Mouse (Mus musculus) layer of hippocampus, postnatal 25 days (tissue): Measurements from ENCODE around the gene Slc35b1. TPM values are rescaled to one million over a fixed set of nuclear protein-coding genes. Genes with fewer than 3 reads are reported as not detected.

Experiments used
- DNase-seq, 2 experiments: peaks; one replicate each; pipeline ENCODE4 v3.0.0; 2022; ENCODE audit warnings: mixed read lengths in 2 of 2, low spot score in 1 of 2; ENCODE audit errors: extremely low spot score in 1 of 2
- total RNA-seq, 2 experiments: library from RNA; stranded (reverse); gene quantifications; 2 replicates each; pipeline ENCODE4 v1.2.3; 2021

The Slc35b1 gene
- total RNA-seq, 2 experiments from 2014 or later = 69.7 to 69.9 TPM

DNA sequence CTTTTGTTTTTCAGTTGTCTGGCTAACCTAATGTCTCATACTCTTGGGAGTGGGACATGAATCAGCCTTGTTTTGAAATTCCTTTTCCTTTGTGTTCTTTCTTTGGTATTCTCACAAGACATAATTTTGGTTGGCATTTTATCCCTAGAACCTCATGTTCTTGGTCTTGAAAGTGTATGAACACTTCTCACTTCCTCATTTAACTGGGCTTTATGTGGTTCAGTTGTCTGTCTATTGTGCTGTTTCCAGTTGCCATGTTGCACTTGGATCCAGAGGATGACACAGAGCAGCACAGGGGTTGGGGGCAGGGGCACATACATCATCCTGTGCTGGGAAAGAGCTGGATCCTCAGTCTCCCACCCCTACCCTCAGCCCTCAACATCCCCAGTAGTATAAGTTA, 31.4 kb downstream of the Slc35b1 start:
- DNase-seq = no peak

DNA sequence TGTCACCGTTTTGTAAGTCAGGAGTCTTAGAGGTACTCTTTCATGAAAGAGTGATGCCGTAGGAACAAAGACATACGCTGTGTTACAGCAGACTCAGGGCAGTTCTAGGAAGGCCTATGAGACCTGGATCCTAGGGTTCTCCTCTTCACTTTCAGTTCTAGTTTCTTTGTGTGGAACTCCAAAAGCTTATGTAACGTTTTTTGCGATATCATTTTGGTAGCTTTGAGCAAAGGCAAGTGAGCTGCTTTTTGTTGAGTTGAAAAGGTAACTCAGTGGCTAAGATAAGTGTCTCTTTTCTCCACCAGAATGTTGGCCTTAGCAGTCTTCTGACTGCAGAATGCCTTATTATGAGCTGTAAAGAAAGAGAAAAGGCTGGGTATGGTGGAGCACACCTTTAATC, 32.8 kb downstream of the Slc35b1 start:
- no peak for DNase-seq

DNA sequence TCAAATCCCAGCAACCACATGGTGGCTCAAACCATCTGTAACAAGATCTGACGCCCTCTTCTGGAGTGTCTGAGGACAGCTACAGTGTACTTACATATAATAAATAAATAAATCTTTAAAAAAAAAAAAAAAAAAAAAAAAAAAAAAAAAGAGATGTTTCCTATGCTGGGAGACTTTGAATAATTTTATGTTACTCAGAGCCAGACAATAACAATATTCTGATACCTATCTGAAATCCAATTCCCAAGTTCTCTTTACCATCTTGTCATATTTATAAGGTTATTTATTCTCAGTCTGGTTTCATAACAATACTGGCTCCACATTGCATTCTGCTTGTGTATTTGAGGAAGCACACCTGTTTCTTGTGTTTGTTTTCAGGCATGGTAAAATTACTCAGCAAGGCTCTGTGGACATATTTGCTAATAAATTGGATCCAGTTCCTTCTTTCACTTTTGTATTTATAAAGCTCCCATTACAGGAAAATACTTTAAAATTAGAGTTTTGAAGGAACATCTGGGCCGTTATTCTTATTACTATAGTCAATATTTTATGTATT, 36.5 kb downstream of the Slc35b1 start:
- DNase-seq = no peak

DNA sequence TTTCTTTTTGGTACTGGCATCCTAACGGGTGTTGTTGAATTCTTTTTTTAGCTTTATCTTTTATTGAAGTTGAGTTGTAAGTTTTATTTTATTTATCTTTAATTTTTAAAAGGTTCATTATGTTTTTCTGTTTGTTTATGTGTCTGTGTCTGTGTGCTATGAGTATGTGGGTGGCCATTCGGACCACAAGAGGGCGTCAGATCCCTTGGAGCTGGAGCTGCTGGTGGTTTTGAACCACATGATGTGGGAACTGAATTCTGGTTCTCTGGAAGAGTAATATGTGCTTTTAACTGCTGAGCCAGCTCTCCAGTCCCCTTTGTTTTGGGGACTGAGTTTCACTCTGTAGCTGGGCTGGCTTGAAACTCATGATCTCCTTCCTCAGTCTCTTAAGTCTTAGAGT, 39.0 kb downstream of the Slc35b1 start:
- no peak for DNase-seq

DNA sequence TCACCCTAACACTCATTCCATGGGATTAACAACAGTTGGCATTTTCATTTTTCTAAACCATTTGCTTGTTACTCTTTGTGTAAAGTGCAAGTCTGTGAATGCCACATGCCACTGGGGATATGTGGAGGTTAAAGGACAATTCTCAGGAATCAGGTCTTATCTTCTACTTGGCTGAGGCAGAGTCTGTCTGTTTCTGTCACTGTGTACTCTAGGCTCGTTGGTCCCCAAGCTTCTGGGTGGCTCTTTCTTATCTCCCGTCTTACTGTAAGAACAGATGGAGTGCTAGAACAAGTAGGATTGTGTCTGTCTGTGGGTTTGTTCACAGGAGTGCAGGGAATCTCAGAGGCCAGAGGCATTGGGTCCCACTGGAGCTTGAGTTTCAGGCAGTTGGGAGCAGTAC, 46.9 kb downstream of the Slc35b1 start:
- no peak for DNase-seq

DNA sequence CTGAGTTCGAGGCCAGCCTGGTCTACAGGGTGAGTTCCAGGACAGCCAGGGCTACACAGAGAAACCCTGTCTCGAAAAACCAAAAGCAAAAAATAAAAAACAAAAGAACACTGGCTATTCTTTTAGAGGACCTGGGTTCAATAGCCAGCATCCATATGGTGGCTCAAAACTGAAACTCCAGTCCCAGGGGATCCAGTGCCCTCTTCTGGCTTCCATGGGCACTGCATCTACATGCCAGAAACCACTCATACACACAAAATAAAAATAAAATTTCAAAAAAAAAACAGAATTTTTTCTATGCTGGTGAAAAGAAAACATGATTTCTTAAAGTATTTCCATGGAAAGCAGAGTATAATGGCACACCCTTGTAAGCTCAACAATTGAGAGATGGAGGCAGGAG, 47.7 kb downstream of the Slc35b1 start:
- peak in 1 of 2 experiments; percentile 40 for DNase-seq

Other genes with a start within 250 kb of the Slc35b1 start
- gene Dlx4, start 238.4 kb upstream of the Slc35b1 start, total RNA-seq = not detected
- gene Tac4, start 123.2 kb upstream of the Slc35b1 start, total RNA-seq = not detected
- gene Kat7, start 74.4 kb upstream of the Slc35b1 start, total RNA-seq = 10 to 100 TPM; 74.8 to 75.5 TPM
- 1 to 10 TPM; 3.2 to 7.2 TPM for gene Fam117a, start 47.7 kb upstream of the Slc35b1 start, total RNA-seq
- gene Spop, start 29.4 kb downstream of the Slc35b1 start, total RNA-seq = 100 to 1,000 TPM; 159 to 170 TPM
- gene Nxph3, start 129.9 kb downstream of the Slc35b1 start, total RNA-seq = 10 to 100 TPM; 18.7 to 19.2 TPM
- 1 to 10 TPM; 1.0 to 1.4 TPM for gene Ngfr, start 203.0 kb downstream of the Slc35b1 start, total RNA-seq